Mouse (Mus musculus) myocyte (in vitro differentiated cells): Measurements from ENCODE around the gene Fgf12.

Experiments used
- CEBPB ChIP-seq: IDR thresholded peaks from 2 replicates; pipeline ENCODE4 v1.6.1; 2011; ENCODE audit warnings: mild to moderate bottlenecking, moderate library complexity; ENCODE audit not compliant: poor library complexity, insufficient read depth, severe bottlenecking
- E2F4 ChIP-seq: IDR thresholded peaks from one replicate; pipeline ENCODE4 v1.6.1; 2011; ENCODE audit warnings: mild to moderate bottlenecking, control low read depth, moderate library complexity; ENCODE audit not compliant: insufficient read depth
- MAX ChIP-seq: IDR thresholded peaks from one replicate; pipeline ENCODE4 v1.6.1; 2011; ENCODE audit warnings: low read depth, mild to moderate bottlenecking, control low read depth
- MYOD1 ChIP-seq, 3 experiments: IDR thresholded peaks; one replicate each; pipeline ENCODE4 v1.6.1; 2011; ENCODE audit warnings: control low read depth in 2 of 3, low read depth in 2 of 3, mild to moderate bottlenecking in 2 of 3, moderate library complexity in 1 of 3; ENCODE audit not compliant: insufficient read length in 2 of 3, control insufficient read depth in 1 of 3
- MYOG ChIP-seq, 3 experiments: IDR thresholded peaks; one replicate each; pipeline ENCODE4 v1.6.1; 2011; ENCODE audit warnings: control low read depth in 2 of 3, low read depth in 2 of 3, mild to moderate bottlenecking in 2 of 3; ENCODE audit not compliant: insufficient read length in 2 of 3, control insufficient read depth in 1 of 3, insufficient read depth in 1 of 3
- POLR2A ChIP-seq: IDR thresholded peaks from one replicate; pipeline ENCODE4 v1.6.1; 2011; ENCODE audit warnings: low read depth, mild to moderate bottlenecking, control low read depth, moderate library complexity; ENCODE audit not compliant: insufficient read length
- POLR2AphosphoS2 ChIP-seq: IDR thresholded peaks from one replicate; pipeline ENCODE4 v1.6.1; 2011; ENCODE audit warnings: low read depth, control low read depth; ENCODE audit not compliant: insufficient read length
- REST ChIP-seq: IDR thresholded peaks from one replicate; pipeline ENCODE4 v1.6.1; 2011; ENCODE audit warnings: mild to moderate bottlenecking, control low read depth, moderate library complexity; ENCODE audit not compliant: insufficient read depth, insufficient read length
- TCF12 ChIP-seq: IDR thresholded peaks from one replicate; pipeline ENCODE4 v1.6.1; 2011; ENCODE audit warnings: mild to moderate bottlenecking, control low read depth; ENCODE audit not compliant: poor library complexity, insufficient read depth, severe bottlenecking
- TCF3 ChIP-seq: IDR thresholded peaks from one replicate; pipeline ENCODE4 v1.6.1; 2011; ENCODE audit warnings: low read depth, control low read depth; ENCODE audit not compliant: insufficient read length
- USF1 ChIP-seq: IDR thresholded peaks from one replicate; pipeline ENCODE4 v1.6.1; 2011; ENCODE audit warnings: low read depth, mild to moderate bottlenecking, control low read depth, moderate library complexity

GRCm38 (mm10) chr16:28476651-28477050 is 276.2 kb downstream of the Fgf12 start:
- no peak for TF ChIP-seq POLR2A
- no peak for TF ChIP-seq TCF3
- TF ChIP-seq POLR2AphosphoS2, result no peak
- TF ChIP-seq MAX, result no peak
- TF ChIP-seq USF1, result no peak
- no peak for TF ChIP-seq MYOD1 (IDR thresholded peaks at IDR 0.05; ENCODE audit: control insufficient read depth in 1 of 3, insufficient read length in 2 of 3, low read depth in 2 of 3)
- no peak for TF ChIP-seq E2F4
- no peak for TF ChIP-seq REST
- TF ChIP-seq MYOG (IDR thresholded peaks at IDR 0.05; ENCODE audit: control insufficient read depth in 1 of 3, insufficient read depth in 1 of 3, insufficient read length in 2 of 3, low read depth in 2 of 3), result no peak
- no peak for TF ChIP-seq TCF12
- TF ChIP-seq CEBPB, result no peak
